Mouse (Mus musculus) bone marrow macrophage, adult 2 months (primary cell): Measurements from ENCODE around the gene Mtfmt.

Experiments
- CTCF ChIP-seq: IDR thresholded peaks from 2 replicates; pipeline ENCODE4 v1.5.1; 2012; ENCODE audit warnings: low read depth, mild to moderate bottlenecking, low read length, moderate library complexity
- POLR2A ChIP-seq: IDR thresholded peaks from 2 replicates; pipeline ENCODE4 v1.6.1; 2012; ENCODE audit warnings: mild to moderate bottlenecking, low read depth, low read length, borderline replicate concordance

- no peak for TF ChIP-seq POLR2A
- no peak for TF ChIP-seq CTCF
Observed at GRCm38 (mm10) chr9:65398279-65398678, 37.3 kb upstream of the Mtfmt start, which contains the start of gene Rasl12.
